Mouse (Mus musculus): ENCODE data around the gene Cfap54.

DNA sequence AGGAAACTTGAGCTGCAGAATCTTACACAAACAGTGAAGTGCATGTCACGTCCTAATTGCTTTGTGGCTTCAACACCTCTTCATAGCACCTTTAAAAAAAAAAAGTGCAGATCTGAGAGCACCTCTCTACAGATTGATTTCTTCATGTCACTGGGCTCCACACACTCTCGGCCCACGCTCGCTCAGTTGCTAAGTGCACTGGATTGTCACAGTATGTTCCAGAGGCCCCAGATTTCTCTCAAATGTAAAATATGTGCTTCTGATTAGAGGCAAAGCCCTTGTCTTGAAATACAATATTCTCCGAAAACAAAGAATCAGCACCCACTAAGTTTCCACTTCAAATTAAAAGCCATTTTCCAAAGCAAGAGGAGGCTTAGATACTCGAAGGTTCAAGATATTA, 22.9 kb upstream of the Cfap54 start:
- no peak for TF ChIP-seq ZNF384 (IDR thresholded peaks at IDR 0.05; ENCODE audit: low read depth, low read length)
- no peak for TF ChIP-seq ZC3H11A (IDR thresholded peaks at IDR 0.05; ENCODE audit: borderline replicate concordance, low read depth, low read length)
- no peak for TF ChIP-seq HCFC1 (IDR thresholded peaks at IDR 0.05; ENCODE audit: borderline replicate concordance, insufficient read depth, low read length)
